Mouse (Mus musculus) cerebellum, adult 8-10 months (tissue): ENCODE results near the gene Olfr1472.
"Not testable (repeated sequence)": the region's sequence is repeated elsewhere in the genome, so short reads cannot be mapped to it uniquely, and the experiment has no call there.

Source experiments
- DNase-seq: peaks from one replicate; pipeline ENCODE4 v3.0.0; 2022

Olfr1472 gene

DNA sequence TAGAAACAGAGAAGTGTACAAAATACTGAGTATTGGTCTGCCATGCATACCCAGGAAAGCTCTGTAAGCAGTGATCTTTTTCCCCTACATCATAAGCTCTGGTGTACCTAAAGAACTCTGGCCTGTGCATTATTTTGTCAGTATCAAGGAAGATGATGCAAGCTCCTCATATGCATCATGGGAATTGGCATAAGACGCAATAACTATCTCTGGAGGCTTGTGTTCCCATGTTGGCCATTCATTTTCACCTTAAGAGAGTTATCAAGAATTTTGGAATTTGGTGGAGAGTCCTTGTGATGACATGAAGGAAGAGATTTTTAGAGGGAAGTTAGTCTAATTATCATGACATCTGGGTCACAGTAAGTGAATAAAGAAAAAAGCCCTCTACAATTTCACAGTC is at the start of gene Olfr1472:
TSS of gene Olfr1472 (minus strand) at position 101 of the 400 bp plus-strand sequence.
- DNase-seq: no peak

DNA sequence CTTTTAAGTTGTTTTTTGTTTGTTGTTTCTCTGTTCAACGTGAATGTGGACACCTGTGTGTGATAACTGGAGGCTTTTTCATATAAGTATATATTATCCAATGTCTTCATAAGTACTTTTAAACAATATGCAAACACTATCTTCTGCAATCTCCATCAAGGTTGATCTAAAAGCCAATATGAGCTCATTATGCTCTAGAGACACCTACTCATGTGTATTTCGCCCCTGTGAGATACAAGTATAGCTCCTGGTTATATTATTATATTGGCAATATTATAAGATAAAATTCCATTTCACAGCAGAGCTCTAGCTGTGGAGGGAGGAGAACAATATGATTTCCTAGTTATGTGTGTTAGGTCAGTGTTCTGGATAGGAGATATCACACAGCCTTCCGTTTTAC is 44.4 kb upstream of the Olfr1472 start, which contains the start of gene Olfr1477:
TSS of gene Olfr1477 (plus strand) at position 301 of the 400 bp plus-strand sequence.
- DNase-seq: no peak

DNA sequence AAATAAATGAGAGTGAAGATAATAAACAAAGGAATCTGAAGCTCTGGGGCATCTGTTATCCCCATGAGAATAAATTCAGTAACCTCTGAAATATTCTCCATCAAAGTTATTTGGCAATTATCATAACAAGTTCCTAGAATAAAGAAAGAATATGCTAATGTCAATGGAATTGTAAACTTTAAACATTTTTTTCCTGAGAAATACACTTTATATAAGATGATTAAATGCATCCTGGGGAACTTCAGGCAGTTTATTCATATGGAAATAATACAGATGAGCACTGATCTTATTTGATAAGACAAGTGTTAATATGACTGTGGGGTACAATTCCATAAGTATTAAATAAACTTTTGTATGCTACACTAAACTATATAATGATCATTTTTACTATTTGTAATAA is 24.2 kb upstream of the Olfr1472 start, which contains the start of gene Olfr1475:
TSS of gene Olfr1475 (minus strand) at position 101 of the 400 bp plus-strand sequence.
- no peak for DNase-seq

DNA sequence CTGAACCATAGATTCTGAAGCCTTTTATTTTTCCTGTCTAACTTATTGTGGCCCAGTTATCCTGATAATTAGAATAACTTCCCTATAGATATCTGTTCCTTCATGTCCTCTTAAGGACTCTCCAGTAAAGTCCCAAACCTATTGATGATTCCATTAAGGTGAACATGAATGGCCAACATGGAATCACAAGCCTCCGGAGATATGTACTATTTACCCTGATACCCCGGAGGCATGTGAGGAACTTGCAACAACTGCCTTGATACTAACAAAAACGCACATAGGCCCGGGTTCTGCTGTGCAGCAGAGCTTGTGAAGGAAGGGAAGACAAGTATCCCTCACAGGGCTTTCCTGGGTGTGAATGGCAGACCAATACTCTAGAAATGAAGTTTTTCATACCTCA is 13.4 kb upstream of the Olfr1472 start, which contains the start of gene Olfr1474:
TSS of gene Olfr1474 (plus strand) at position 301 of the 400 bp plus-strand sequence.
- not testable (repeated sequence) for DNase-seq

DNA sequence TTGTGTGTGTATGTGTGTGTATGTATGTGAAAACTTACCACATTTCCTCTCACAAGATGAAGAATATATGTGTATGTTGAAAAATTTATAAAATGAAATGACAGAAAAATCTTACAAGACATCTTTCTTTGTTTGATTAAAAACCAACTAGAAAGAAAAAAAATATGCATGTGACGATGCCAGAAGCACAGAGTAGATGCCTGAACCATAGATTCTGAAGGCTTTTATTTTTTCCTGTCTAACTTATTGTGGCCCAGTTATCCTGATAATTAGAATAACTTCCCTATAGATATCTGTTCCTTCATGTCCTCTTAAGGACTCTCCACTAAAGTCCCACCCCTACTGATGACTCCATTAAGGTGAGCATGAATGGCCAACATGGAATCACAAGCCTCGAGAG is 12.8 kb downstream of the Olfr1472 start, which contains the start of gene Olfr1471:
TSS of gene Olfr1471 (plus strand) at position 301 of the 400 bp plus-strand sequence.
- DNase-seq: not testable (repeated sequence)

DNA sequence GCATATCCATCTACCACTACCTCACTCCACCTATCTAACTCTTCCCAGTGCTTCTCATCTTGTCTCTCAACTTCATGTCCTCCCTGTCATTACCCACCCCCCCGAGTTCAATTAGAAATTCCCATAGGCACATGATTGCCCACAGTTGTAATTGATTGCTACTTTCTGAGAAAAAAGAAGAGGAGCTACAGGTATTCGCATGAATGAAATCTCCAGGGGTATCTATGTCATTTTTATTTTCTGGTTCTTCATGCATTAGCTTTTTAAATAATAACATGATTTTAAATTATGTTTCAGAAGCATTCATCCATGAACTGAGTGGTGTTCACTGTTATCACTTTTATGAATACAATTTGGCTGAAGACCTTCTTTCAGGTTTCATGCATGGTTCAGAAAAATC is 48.3 kb downstream of the Olfr1472 start, which contains the start of gene Olfr1469:
TSS of gene Olfr1469 (plus strand) at position 301 of the 400 bp plus-strand sequence.
- no peak for DNase-seq
